Mouse (Mus musculus) neural tube, embryonic 15.5 days (tissue): Measurements from ENCODE around the gene Ebp. TPM values are rescaled to one million over a fixed set of nuclear protein-coding genes. Genes with fewer than 3 reads are reported as not detected.

ENCODE experiments used
- ATAC-seq: fragments of 200-750 bp; cut with Nextera tagmentation; 2 replicates; pipeline ENCODE4 v1.8.0; 2017; ENCODE audit warnings: mild to moderate bottlenecking, moderate TSS enrichment, moderate library complexity; ENCODE audit not compliant: low FRiP score
- H3K27ac ChIP-seq: fragments of 300-500 bp; sonication (generic); replicated peaks from 2 replicates; pipeline ENCODE4 v1.5.1; 2015; ENCODE audit warnings: mild to moderate bottlenecking, inconsistent platforms
- H3K27me3 ChIP-seq: fragments of 300-500 bp; sonication (generic); replicated peaks from 2 replicates; pipeline ENCODE4 v1.6.1; 2015; ENCODE audit warnings: inconsistent platforms
- H3K36me3 ChIP-seq: fragments of 300-500 bp; sonication (generic); 2 replicates; pipeline ENCODE4 v1.6.1; 2015; ENCODE audit warnings: inconsistent platforms
- H3K4me1 ChIP-seq: fragments of 300-500 bp; sonication (generic); 2 replicates; pipeline ENCODE4 v1.6.1; 2015; ENCODE audit warnings: inconsistent platforms
- H3K4me2 ChIP-seq: fragments of 300-500 bp; sonication (generic); 2 replicates; pipeline ENCODE4 v1.6.1; 2015; ENCODE audit warnings: inconsistent platforms, mild to moderate bottlenecking, moderate library complexity
- H3K4me3 ChIP-seq: fragments of 300-500 bp; sonication (generic); replicated peaks from 2 replicates; pipeline ENCODE4 v1.5.1; 2015; ENCODE audit warnings: mild to moderate bottlenecking, inconsistent platforms
- H3K9ac ChIP-seq: fragments of 300-500 bp; sonication (generic); replicated peaks from 2 replicates; pipeline ENCODE4 v1.6.1; 2015; ENCODE audit warnings: mild to moderate bottlenecking, inconsistent platforms
- H3K9me3 ChIP-seq: fragments of 300-500 bp; sonication (generic); replicated peaks from 2 replicates; pipeline ENCODE4 v1.6.1; 2016; ENCODE audit warnings: inconsistent platforms
- WGBS: fragments of 180-500 bp; shearing (Covaris S2); methylation state at CpG from one replicate; pipeline ENCODE4 v1.1.7; 2015; ENCODE audit warnings: mixed read lengths; 5-methylcytosine and 5-hydroxymethylcytosine counted together
- polyA plus RNA-seq: library from polyadenylated mRNA; unstranded; fragments of >200 nt; fragmentation: Nextera tagmentation; extraction: Ambion mirVana; gene quantifications from 2 replicates; pipeline ENCODE4 v1.2.1, GENCODE M21; 2015

Gene Ebp
- 32.1 and 36.2 TPM in 2 replicates for polyA plus RNA-seq

GRCm38 (mm10) chrX:8193419-8193723, at the start of gene Ebp:
Gene Ebp, minus strand, starts transcription at chrX:8193512.
- Histone ChIP-seq H3K4me1 (peaks cover 5% of the 10 kb centered on the region; the same call in 1 of the 2 replicates), H3K9ac (peak within 1 kb of the TSS; percentile 37), H3K27ac (peak within 1 kb of the TSS; percentile 80), H3K27me3 (no peaks in the 10 kb centered on the region), H3K4me2 (peak within 1 kb of the TSS; percentile 63), H3K4me3 (peak within 1 kb of the TSS; percentile 48), H3K36me3 (no peaks in the 10 kb centered on the region), H3K9me3 (no peaks in the 10 kb centered on the region)
- WGBS: 23% methylated on average over 10 of the region's 10 CpGs
- peak; percentile 79 for ATAC-seq

- H3K9ac ChIP-seq: no peak overlapping the region
- no peak overlapping the region for H3K4me3 ChIP-seq
- ATAC-seq: no peak
- 0 out of 2 replicates have a peak, but pooled peaks cover 10% of the 10 kb centered on the region for H3K36me3 ChIP-seq
- H3K9me3 ChIP-seq: no peaks in the 10 kb centered on the region
- H3K27ac ChIP-seq: no peak overlapping the region
- H3K27me3 ChIP-seq: no peaks in the 10 kb centered on the region
- WGBS: 78% methylated on average over 13 of the region's 13 CpGs
- no peak overlapping the region for H3K4me2 ChIP-seq
- no peaks in the 10 kb centered on the region for H3K4me1 ChIP-seq
These were observed 45.6 kb upstream of the Ebp start for GRCm38 (mm10) chrX:8238804-8239395.

DNA sequence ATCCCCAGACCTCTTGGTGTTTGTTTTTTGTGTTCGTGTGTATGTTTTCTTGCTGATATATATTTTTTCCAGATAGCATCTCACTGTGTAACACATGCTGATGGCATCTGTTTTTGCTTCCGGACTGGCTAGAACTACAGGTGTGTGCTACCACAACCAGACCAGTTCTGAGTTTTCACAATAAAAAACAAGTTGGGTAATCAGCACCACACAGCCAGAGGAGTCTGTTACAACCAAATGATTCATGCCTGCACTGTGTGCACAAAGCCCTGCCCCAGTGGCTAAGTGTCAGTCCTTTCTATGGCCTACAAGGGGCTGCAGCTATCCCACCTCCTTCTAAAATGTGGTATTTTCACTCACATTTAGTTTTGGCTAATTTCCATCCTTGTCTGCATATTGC, 43.4 kb upstream of the Ebp start:
- WGBS: 95% methylated on average over 2 of the region's 2 CpGs
- no peak overlapping the region for H3K4me3 ChIP-seq
- no peak overlapping the region for H3K9ac ChIP-seq
- no peak overlapping the region for H3K4me2 ChIP-seq
- H3K4me1 ChIP-seq: no peaks in the 10 kb centered on the region
- H3K36me3 ChIP-seq: 0 out of 2 replicates have a peak, but pooled peaks cover 6% of the 10 kb centered on the region
- H3K9me3 ChIP-seq: no peaks in the 10 kb centered on the region
- ATAC-seq: no peak
- no peaks in the 10 kb centered on the region for H3K27me3 ChIP-seq
- H3K27ac ChIP-seq: no peak overlapping the region

GRCm38 (mm10) chrX:8233602-8234001, 40.3 kb upstream of the Ebp start:
- ATAC-seq: no peak
- Histone ChIP-seq H3K27me3 (no peaks in the 10 kb centered on the region), H3K27ac (no peak overlapping the region), H3K4me1 (no peaks in the 10 kb centered on the region), H3K4me3 (no peak overlapping the region), H3K4me2 (no peak overlapping the region), H3K9me3 (no peaks in the 10 kb centered on the region), H3K9ac (no peak overlapping the region), H3K36me3 (no peaks in the 10 kb centered on the region)
- WGBS: 86% methylated on average over 3 of the region's 3 CpGs

DNA sequence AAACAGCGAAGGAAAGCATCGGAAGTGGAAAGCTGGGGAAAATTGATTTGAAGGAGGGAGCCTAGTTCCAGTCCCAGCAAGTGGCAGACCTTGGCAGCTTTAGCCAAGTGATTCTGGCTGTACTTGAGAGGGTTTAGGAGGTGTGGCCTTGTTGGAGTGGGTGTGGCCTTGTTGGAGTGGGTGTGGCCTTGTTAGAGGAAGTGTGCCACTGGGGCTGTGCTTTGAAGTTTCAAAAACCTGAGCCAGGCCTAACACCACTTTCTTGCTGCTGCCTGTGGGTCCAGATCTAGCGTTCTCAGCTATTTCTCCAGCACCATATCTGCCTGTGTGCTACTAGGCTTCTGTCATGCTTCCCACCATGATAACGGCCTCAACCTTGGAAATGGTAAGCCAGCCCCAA, 37.0 kb upstream of the Ebp start:
- Histone ChIP-seq H3K4me2 (no peak overlapping the region), H3K36me3 (no peaks in the 10 kb centered on the region), H3K27ac (no peak overlapping the region), H3K4me1 (no peaks in the 10 kb centered on the region), H3K27me3 (no peaks in the 10 kb centered on the region), H3K9ac (no peak overlapping the region), H3K9me3 (no peaks in the 10 kb centered on the region), H3K4me3 (no peak overlapping the region)
- no peak for ATAC-seq
- 82% methylated on average over 4 of the region's 4 CpGs for WGBS

DNA sequence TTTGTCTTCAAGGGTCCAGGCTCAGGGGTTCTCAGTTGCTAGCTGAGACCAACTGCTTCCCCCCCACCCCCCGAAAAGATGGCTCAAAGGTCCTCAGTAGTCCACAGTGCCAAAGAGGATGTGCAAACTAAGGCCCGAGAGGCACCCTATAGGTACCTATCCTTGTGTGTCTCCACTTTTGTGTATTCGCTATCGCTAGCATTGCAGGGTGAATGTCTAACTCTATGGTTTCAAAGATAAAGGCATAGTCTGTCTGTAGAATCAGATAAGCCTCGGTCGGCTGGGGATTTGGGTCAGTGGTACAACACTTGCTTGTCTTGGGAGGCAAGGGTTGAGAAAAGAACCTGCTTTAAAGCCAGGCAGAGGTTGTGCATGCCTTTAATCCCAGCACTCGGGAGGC, 30.2 kb upstream of the Ebp start:
- ATAC-seq: no peak
- Histone ChIP-seq H3K9ac (no peak overlapping the region), H3K27me3 (no peaks in the 10 kb centered on the region), H3K4me2 (no peak overlapping the region), H3K36me3 (no peaks in the 10 kb centered on the region), H3K4me3 (no peak overlapping the region), H3K4me1 (no peaks in the 10 kb centered on the region), H3K27ac (no peak overlapping the region), H3K9me3 (no peaks in the 10 kb centered on the region)
- WGBS: 92% methylated on average over 7 of the region's 7 CpGs

- no peak for ATAC-seq
- 70% methylated on average over 7 of the region's 7 CpGs for WGBS
These were observed 29.5 kb upstream of the Ebp start for GRCm38 (mm10) chrX:8222678-8223421.

DNA sequence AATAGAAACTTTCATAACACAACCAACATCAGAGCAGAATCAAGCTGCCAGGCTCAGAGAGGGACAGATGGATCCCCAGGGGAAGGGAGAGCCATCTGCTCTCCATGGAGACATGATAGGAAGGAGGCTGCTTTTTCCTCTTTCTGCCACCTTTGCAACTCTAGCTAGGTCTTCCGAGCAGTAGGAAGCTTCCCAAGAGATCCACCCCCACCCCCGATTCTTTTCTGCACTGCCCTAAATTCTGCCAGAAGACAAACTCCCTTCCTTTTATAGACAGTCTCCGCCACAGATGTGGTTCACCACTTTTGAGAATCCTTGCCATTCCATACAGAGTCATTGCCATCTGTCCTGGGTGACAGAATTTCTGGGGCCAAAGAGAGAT, 29.0 kb upstream of the Ebp start:
- Histone ChIP-seq H3K36me3 (no peaks in the 10 kb centered on the region), H3K27me3 (no peaks in the 10 kb centered on the region)

More at GRCm38 (mm10) chrX:8222678-8223421, 29.5 kb upstream of the Ebp start:
- Histone ChIP-seq H3K4me1 (no peaks in the 10 kb centered on the region), H3K9ac (no peak overlapping the region), H3K27ac (no peak overlapping the region), H3K9me3 (no peaks in the 10 kb centered on the region), H3K36me3 (no peaks in the 10 kb centered on the region), H3K4me3 (no peak overlapping the region), H3K27me3 (no peaks in the 10 kb centered on the region), H3K4me2 (no peak overlapping the region)

GRCm38 (mm10) chrX:8219651-8220050, 26.3 kb upstream of the Ebp start:
- WGBS: 36% methylated on average over 8 of the region's 8 CpGs
- no peak for ATAC-seq
- no peaks in the 10 kb centered on the region for H3K36me3 ChIP-seq

More for the DNA sequence above, 29.0 kb upstream of the Ebp start:
- 79% methylated on average over 3 of the region's 3 CpGs for WGBS
- Histone ChIP-seq H3K4me3 (no peak overlapping the region), H3K4me1 (no peaks in the 10 kb centered on the region), H3K27ac (no peak overlapping the region), H3K4me2 (no peak overlapping the region), H3K9ac (no peak overlapping the region), H3K9me3 (no peaks in the 10 kb centered on the region)
- ATAC-seq: no peak

GRCm38 (mm10) chrX:8218114-8218513, 24.8 kb upstream of the Ebp start:
- H3K27ac ChIP-seq: no peak overlapping the region
- H3K4me1 ChIP-seq: no peaks in the 10 kb centered on the region
- H3K9ac ChIP-seq: no peak overlapping the region
- no peaks in the 10 kb centered on the region for H3K36me3 ChIP-seq
- no peak overlapping the region for H3K4me2 ChIP-seq
- no peaks in the 10 kb centered on the region for H3K27me3 ChIP-seq
- H3K9me3 ChIP-seq: no peaks in the 10 kb centered on the region
- WGBS: 84% methylated on average over 2 of the region's 2 CpGs
- no peak overlapping the region for H3K4me3 ChIP-seq
- no peak for ATAC-seq

More at GRCm38 (mm10) chrX:8219651-8220050, 26.3 kb upstream of the Ebp start:
- H3K4me2 ChIP-seq: no peak overlapping the region
- no peak overlapping the region for H3K4me3 ChIP-seq
- no peaks in the 10 kb centered on the region for H3K4me1 ChIP-seq
- no peak overlapping the region for H3K9ac ChIP-seq
- no peak overlapping the region for H3K27ac ChIP-seq
- H3K9me3 ChIP-seq: no peaks in the 10 kb centered on the region
- no peaks in the 10 kb centered on the region for H3K27me3 ChIP-seq

- no peaks in the 10 kb centered on the region for H3K27me3 ChIP-seq
- H3K9me3 ChIP-seq: no peaks in the 10 kb centered on the region
- no peak overlapping the region for H3K4me2 ChIP-seq
- WGBS: 65% methylated on average over 6 of the region's 6 CpGs
- no peaks in the 10 kb centered on the region for H3K36me3 ChIP-seq
- no peak overlapping the region for H3K27ac ChIP-seq
- no peaks in the 10 kb centered on the region for H3K4me1 ChIP-seq
- no peak for ATAC-seq
- no peak overlapping the region for H3K9ac ChIP-seq
- H3K4me3 ChIP-seq: no peak overlapping the region
These were observed 24.1 kb upstream of the Ebp start for GRCm38 (mm10) chrX:8217383-8217782.

GRCm38 (mm10) chrX:8211490-8212207, 18.3 kb upstream of the Ebp start:
- no peak overlapping the region for H3K4me2 ChIP-seq
- no peak overlapping the region for H3K9ac ChIP-seq
- no peaks in the 10 kb centered on the region for H3K36me3 ChIP-seq
- H3K9me3 ChIP-seq: no peaks in the 10 kb centered on the region
- no peak for ATAC-seq
- no peaks in the 10 kb centered on the region for H3K4me1 ChIP-seq
- H3K4me3 ChIP-seq: no peak overlapping the region
- H3K27ac ChIP-seq: no peak overlapping the region
- no peaks in the 10 kb centered on the region for H3K27me3 ChIP-seq
- 88% methylated on average over 7 of the region's 7 CpGs for WGBS
